Mouse (Mus musculus) embryonic facial prominence, embryonic 12.5 days (tissue): ENCODE measurements at regions not wholly inside any gene's neighbourhood (a gene's known extent, or its start where the extent isn't known, plus 50 kb on each side); places are given as distances from the start of the nearest gene placed in this dataset.

Source experiments
- ATAC-seq: fragments of 200-750 bp; cut with Nextera tagmentation; 2 replicates; pipeline ENCODE4 v1.8.0; 2017; ENCODE audit not compliant: insufficient number of reproducible peaks, insufficient read depth, low FRiP score, low TSS enrichment
- H3K27ac ChIP-seq: fragments of 300-500 bp; sonication (generic); 2 replicates; pipeline ENCODE4 v1.5.1; 2016; ENCODE audit warnings: mild to moderate bottlenecking
- H3K27me3 ChIP-seq: fragments of 300-500 bp; sonication (generic); 2 replicates; pipeline ENCODE4 v1.6.1; 2016; ENCODE audit warnings: mild to moderate bottlenecking, moderate library complexity
- H3K36me3 ChIP-seq: fragments of 300-500 bp; sonication (generic); 2 replicates; pipeline ENCODE4 v1.6.1; 2016; ENCODE audit warnings: mild to moderate bottlenecking
- H3K4me1 ChIP-seq: fragments of 300-500 bp; sonication (generic); 2 replicates; pipeline ENCODE4 v1.6.1; 2016
- H3K4me2 ChIP-seq: fragments of 300-500 bp; sonication (generic); replicated peaks from 2 replicates; pipeline ENCODE4 v1.6.1; 2016; ENCODE audit warnings: mild to moderate bottlenecking, moderate library complexity
- H3K4me3 ChIP-seq: fragments of 300-500 bp; sonication (generic); 2 replicates; pipeline ENCODE4 v1.5.1; 2016; ENCODE audit warnings: mild to moderate bottlenecking
- H3K9ac ChIP-seq: fragments of 300-500 bp; sonication (generic); 2 replicates; pipeline ENCODE4 v1.6.1; 2016; ENCODE audit warnings: mild to moderate bottlenecking, moderate library complexity
- H3K9me3 ChIP-seq: fragments of 300-500 bp; sonication (generic); 2 replicates; pipeline ENCODE4 v1.6.1; 2016; ENCODE audit warnings: mild to moderate bottlenecking, moderate library complexity
- WGBS: fragments of 180-500 bp; shearing (Covaris S2); methylation state at CpG from one replicate; pipeline ENCODE4 v1.1.7; 2016; 5-methylcytosine and 5-hydroxymethylcytosine counted together

- no peaks in the 10 kb centered on the region for H3K4me1 ChIP-seq
- no peaks in the 10 kb centered on the region for H3K27me3 ChIP-seq
- ATAC-seq, result no peak
- no peaks in the 10 kb centered on the region for H3K9me3 ChIP-seq
- H3K36me3 ChIP-seq, result no peaks in the 10 kb centered on the region
- no peak overlapping the region for H3K4me3 ChIP-seq
- H3K4me2 ChIP-seq, result no peak overlapping the region
- no peak overlapping the region for H3K27ac ChIP-seq
- H3K9ac ChIP-seq, result no peak overlapping the region
Measured at GRCm38 (mm10) chr2:48557123-48557522, 256.8 kb upstream of the Acvr2a start.

GRCm38 (mm10) chr2:48558641-48559040 lies 255.3 kb upstream of the Acvr2a start:
- 84% methylated on average over 3 of the region's 3 CpGs for WGBS
- no peaks in the 10 kb centered on the region for H3K9me3 ChIP-seq

GRCm38 (mm10) chr2:48563636-48564035 lies 250.3 kb upstream of the Acvr2a start:
- Histone ChIP-seq H3K27me3 (no peaks in the 10 kb centered on the region), H3K9me3 (no peaks in the 10 kb centered on the region), H3K4me1 (no peaks in the 10 kb centered on the region), H3K9ac (no peak overlapping the region), H3K36me3 (no peaks in the 10 kb centered on the region), H3K27ac (no peak overlapping the region), H3K4me2 (no peak overlapping the region), H3K4me3 (no peak overlapping the region)
- WGBS, result 69% methylated on average over 3 of the region's 3 CpGs
- ATAC-seq, result no peak

More at GRCm38 (mm10) chr2:48558641-48559040, 255.3 kb upstream of the Acvr2a start:
- Histone ChIP-seq H3K9ac (no peak overlapping the region), H3K4me3 (no peak overlapping the region), H3K4me2 (no peak overlapping the region), H3K27ac (no peak overlapping the region), H3K27me3 (no peaks in the 10 kb centered on the region), H3K36me3 (no peaks in the 10 kb centered on the region), H3K4me1 (no peaks in the 10 kb centered on the region)
- ATAC-seq, result no peak

- no peak for ATAC-seq
Measured at GRCm38 (mm10) chr2:48564170-48564569, 249.7 kb upstream of the Acvr2a start.

GRCm38 (mm10) chr2:48567871-48568270 lies 246.0 kb upstream of the Acvr2a start:
- Histone ChIP-seq H3K27ac (no peak overlapping the region), H3K9me3 (no peaks in the 10 kb centered on the region), H3K9ac (no peak overlapping the region), H3K4me2 (no peak overlapping the region), H3K36me3 (no peaks in the 10 kb centered on the region), H3K4me1 (no peaks in the 10 kb centered on the region), H3K27me3 (no peaks in the 10 kb centered on the region), H3K4me3 (no peak overlapping the region)
- ATAC-seq, result no peak
- 67% methylated on average over 6 of the region's 6 CpGs for WGBS

More at GRCm38 (mm10) chr2:48564170-48564569, 249.7 kb upstream of the Acvr2a start:
- no peaks in the 10 kb centered on the region for H3K9me3 ChIP-seq
- no peaks in the 10 kb centered on the region for H3K4me1 ChIP-seq
- H3K27me3 ChIP-seq, result no peaks in the 10 kb centered on the region
- 84% methylated on average over 4 of the region's 4 CpGs for WGBS
- no peak overlapping the region for H3K4me3 ChIP-seq
- no peaks in the 10 kb centered on the region for H3K36me3 ChIP-seq
- H3K4me2 ChIP-seq, result no peak overlapping the region
- H3K27ac ChIP-seq, result no peak overlapping the region
- H3K9ac ChIP-seq, result no peak overlapping the region

- no peaks in the 10 kb centered on the region for H3K36me3 ChIP-seq
- 72% methylated on average over 7 of the region's 7 CpGs for WGBS
- H3K27me3 ChIP-seq, result no peaks in the 10 kb centered on the region
- ATAC-seq, result no peak
- H3K4me1 ChIP-seq, result no peaks in the 10 kb centered on the region
- no peak overlapping the region for H3K9ac ChIP-seq
- H3K9me3 ChIP-seq, result no peaks in the 10 kb centered on the region
- no peak overlapping the region for H3K4me2 ChIP-seq
- H3K4me3 ChIP-seq, result no peak overlapping the region
- no peak overlapping the region for H3K27ac ChIP-seq
Measured at GRCm38 (mm10) chr2:48586162-48586830, 227.6 kb upstream of the Acvr2a start.

- H3K9ac ChIP-seq, result no peak overlapping the region
- H3K4me2 ChIP-seq, result no peak overlapping the region
- WGBS, result 74% methylated on average over 4 of the region's 4 CpGs
- H3K27me3 ChIP-seq, result no peaks in the 10 kb centered on the region
- H3K9me3 ChIP-seq, result no peaks in the 10 kb centered on the region
- H3K36me3 ChIP-seq, result no peaks in the 10 kb centered on the region
- no peak overlapping the region for H3K27ac ChIP-seq
- H3K4me3 ChIP-seq, result no peak overlapping the region
- no peak for ATAC-seq
- no peaks in the 10 kb centered on the region for H3K4me1 ChIP-seq
Measured at GRCm38 (mm10) chr2:48586831-48587169, 227.1 kb upstream of the Acvr2a start.

GRCm38 (mm10) chr2:48589709-48590108 lies 224.2 kb upstream of the Acvr2a start:
- ATAC-seq, result no peak
- Histone ChIP-seq H3K4me2 (no peak overlapping the region), H3K4me1 (no peaks in the 10 kb centered on the region), H3K4me3 (no peak overlapping the region), H3K9me3 (no peaks in the 10 kb centered on the region), H3K27me3 (no peaks in the 10 kb centered on the region), H3K36me3 (no peaks in the 10 kb centered on the region), H3K9ac (no peak overlapping the region), H3K27ac (no peak overlapping the region)

GRCm38 (mm10) chr2:48597793-48598583 lies 215.9 kb upstream of the Acvr2a start:
- no peak overlapping the region for H3K4me2 ChIP-seq
- H3K9me3 ChIP-seq, result no peaks in the 10 kb centered on the region
- ATAC-seq, result no peak
- no peaks in the 10 kb centered on the region for H3K27me3 ChIP-seq
- H3K4me3 ChIP-seq, result no peak overlapping the region
- H3K9ac ChIP-seq, result no peak overlapping the region
- H3K4me1 ChIP-seq, result no peaks in the 10 kb centered on the region
- WGBS, result 29% methylated on average over 5 of the region's 5 CpGs
- no peaks in the 10 kb centered on the region for H3K36me3 ChIP-seq
- no peak overlapping the region for H3K27ac ChIP-seq

GRCm38 (mm10) chr2:48599367-48599766 lies 214.5 kb upstream of the Acvr2a start:
- Histone ChIP-seq H3K9me3 (no peaks in the 10 kb centered on the region), H3K27me3 (no peaks in the 10 kb centered on the region), H3K9ac (no peak overlapping the region), H3K4me3 (no peak overlapping the region), H3K36me3 (no peaks in the 10 kb centered on the region), H3K4me2 (no peak overlapping the region), H3K4me1 (no peaks in the 10 kb centered on the region), H3K27ac (no peak overlapping the region)
- 80% methylated on average over 5 of the region's 5 CpGs for WGBS
- no peak for ATAC-seq

GRCm38 (mm10) chr2:48601855-48602254 lies 212.1 kb upstream of the Acvr2a start:
- Histone ChIP-seq H3K27me3 (no peaks in the 10 kb centered on the region), H3K36me3 (no peaks in the 10 kb centered on the region), H3K9ac (no peak overlapping the region), H3K4me1 (no peaks in the 10 kb centered on the region), H3K4me2 (no peak overlapping the region), H3K9me3 (no peaks in the 10 kb centered on the region), H3K4me3 (no peak overlapping the region), H3K27ac (no peak overlapping the region)
- ATAC-seq, result no peak
- WGBS, result 59% methylated on average over 8 of the region's 8 CpGs

- Histone ChIP-seq H3K27ac (no peak overlapping the region), H3K4me3 (no peak overlapping the region), H3K36me3 (no peaks in the 10 kb centered on the region), H3K4me2 (no peak overlapping the region), H3K27me3 (no peaks in the 10 kb centered on the region), H3K9me3 (no peaks in the 10 kb centered on the region), H3K9ac (no peak overlapping the region), H3K4me1 (no peaks in the 10 kb centered on the region)
- no peak for ATAC-seq
- 96% methylated on average over 3 of the region's 3 CpGs for WGBS
Measured at GRCm38 (mm10) chr2:48609466-48609865, 204.4 kb upstream of the Acvr2a start.
